Mouse (Mus musculus): ENCODE data around the gene Lefty2. TPM values are rescaled to one million over a fixed set of nuclear protein-coding genes. Genes with fewer than 3 reads are reported as not detected.

Gene Lefty2
- polyA plus RNA-seq (2012; rRNA removed) = not detected in 2 replicates

DNA sequence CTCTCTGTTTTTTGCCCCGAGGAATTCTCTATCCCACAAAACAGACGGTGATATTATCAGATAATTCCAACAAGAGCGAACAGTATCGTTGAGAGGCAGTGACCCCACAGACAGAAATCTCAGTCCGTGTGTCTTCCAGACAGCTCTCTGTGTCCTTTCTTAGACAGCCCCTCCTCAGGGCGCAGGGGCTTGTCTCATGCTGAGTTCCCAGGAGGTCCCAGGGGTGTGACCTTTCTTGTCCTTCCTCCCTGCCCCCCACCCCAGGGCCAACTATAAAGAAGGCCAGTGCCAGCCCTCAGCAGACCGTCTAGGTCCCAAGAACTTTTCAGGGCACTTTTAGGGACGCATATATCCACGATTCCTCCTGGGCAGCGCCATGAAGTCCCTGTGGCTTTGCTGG lies at the start of gene Lefty2:
Lefty2 (plus strand) TSS at position 301 of the 400 bp plus-strand sequence.
- Histone ChIP-seq H3K36me3 (ENCODE audit: control insufficient read depth, insufficient read depth, low read length) (no peaks in the 10 kb centered on the region), H3K27me3 (replicated peaks; ENCODE audit: control insufficient read depth, insufficient read depth, low read length) (no peaks in the 10 kb centered on the region), H3K27ac (ENCODE audit: insufficient read depth, low read depth, low read length) (no peak within 1 kb of the TSS), H3K4me3 (ENCODE audit: insufficient read depth, low read depth, low read length) (no peak within 1 kb of the TSS), H3K4me1 (ENCODE audit: control insufficient read depth, insufficient read depth, low read length) (no peaks in the 10 kb centered on the region)
- no peak for DNase-seq
- 66% methylated on average over 10 of the region's 10 CpGs for WGBS
- TF ChIP-seq POLR2A (IDR thresholded peaks at IDR 0.05; ENCODE audit: low read depth, low read length) (no peak), CTCF (conservative IDR thresholded peaks at IDR 0.05; ENCODE audit: insufficient read depth, insufficient read length, low read depth, low read length) (no peak)

GRCm38 (mm10) chr1:180848114-180848510 lies 44.8 kb upstream of the Lefty2 start:
- peaks cover 5% of the 10 kb centered on the region; the same call in 1 of the 2 replicates for H3K4me1 ChIP-seq (ENCODE audit: control insufficient read depth, insufficient read depth, low read length)
- no peaks in the 10 kb centered on the region for H3K27me3 ChIP-seq (replicated peaks; ENCODE audit: control insufficient read depth, insufficient read depth, low read length)
- H3K27ac ChIP-seq (ENCODE audit: insufficient read depth, low read depth, low read length) = peak overlapping the region; percentile 79
- 2% methylated on average over 9 of the region's 9 CpGs for WGBS
- no peak for TF ChIP-seq CTCF (conservative IDR thresholded peaks at IDR 0.05; ENCODE audit: insufficient read depth, insufficient read length, low read depth, low read length)
- no peak for TF ChIP-seq POLR2A (IDR thresholded peaks at IDR 0.05; ENCODE audit: low read depth, low read length)
- DNase-seq = peak; percentile 92
- no peaks in the 10 kb centered on the region for H3K36me3 ChIP-seq (ENCODE audit: control insufficient read depth, insufficient read depth, low read length)
- peak overlapping the region; percentile 32 for H3K4me3 ChIP-seq (ENCODE audit: insufficient read depth, low read depth, low read length)

GRCm38 (mm10) chr1:180848511-180849241 lies 44.2 kb upstream of the Lefty2 start:
- WGBS = 17% methylated on average over 11 of the region's 11 CpGs
- peak; percentile 68 for DNase-seq

GRCm38 (mm10) chr1:180849701-180850301 lies 43.1 kb upstream of the Lefty2 start:
- H3K4me3 ChIP-seq (ENCODE audit: insufficient read depth, low read depth, low read length) = no peak overlapping the region

More at GRCm38 (mm10) chr1:180848511-180849241, 44.2 kb upstream of the Lefty2 start:
- Histone ChIP-seq H3K4me3 (ENCODE audit: insufficient read depth, low read depth, low read length) (peak overlapping the region; percentile 16), H3K27ac (ENCODE audit: insufficient read depth, low read depth, low read length) (peak overlapping the region; percentile 79), H3K27me3 (replicated peaks; ENCODE audit: control insufficient read depth, insufficient read depth, low read length) (no peaks in the 10 kb centered on the region), H3K4me1 (ENCODE audit: control insufficient read depth, insufficient read depth, low read length) (peaks cover 5% of the 10 kb centered on the region; the same call in 1 of the 2 replicates), H3K36me3 (ENCODE audit: control insufficient read depth, insufficient read depth, low read length) (no peaks in the 10 kb centered on the region)
- no peak for TF ChIP-seq CTCF (conservative IDR thresholded peaks at IDR 0.05; ENCODE audit: insufficient read depth, insufficient read length, low read depth, low read length)
- no peak for TF ChIP-seq POLR2A (IDR thresholded peaks at IDR 0.05; ENCODE audit: low read depth, low read length)

DNA sequence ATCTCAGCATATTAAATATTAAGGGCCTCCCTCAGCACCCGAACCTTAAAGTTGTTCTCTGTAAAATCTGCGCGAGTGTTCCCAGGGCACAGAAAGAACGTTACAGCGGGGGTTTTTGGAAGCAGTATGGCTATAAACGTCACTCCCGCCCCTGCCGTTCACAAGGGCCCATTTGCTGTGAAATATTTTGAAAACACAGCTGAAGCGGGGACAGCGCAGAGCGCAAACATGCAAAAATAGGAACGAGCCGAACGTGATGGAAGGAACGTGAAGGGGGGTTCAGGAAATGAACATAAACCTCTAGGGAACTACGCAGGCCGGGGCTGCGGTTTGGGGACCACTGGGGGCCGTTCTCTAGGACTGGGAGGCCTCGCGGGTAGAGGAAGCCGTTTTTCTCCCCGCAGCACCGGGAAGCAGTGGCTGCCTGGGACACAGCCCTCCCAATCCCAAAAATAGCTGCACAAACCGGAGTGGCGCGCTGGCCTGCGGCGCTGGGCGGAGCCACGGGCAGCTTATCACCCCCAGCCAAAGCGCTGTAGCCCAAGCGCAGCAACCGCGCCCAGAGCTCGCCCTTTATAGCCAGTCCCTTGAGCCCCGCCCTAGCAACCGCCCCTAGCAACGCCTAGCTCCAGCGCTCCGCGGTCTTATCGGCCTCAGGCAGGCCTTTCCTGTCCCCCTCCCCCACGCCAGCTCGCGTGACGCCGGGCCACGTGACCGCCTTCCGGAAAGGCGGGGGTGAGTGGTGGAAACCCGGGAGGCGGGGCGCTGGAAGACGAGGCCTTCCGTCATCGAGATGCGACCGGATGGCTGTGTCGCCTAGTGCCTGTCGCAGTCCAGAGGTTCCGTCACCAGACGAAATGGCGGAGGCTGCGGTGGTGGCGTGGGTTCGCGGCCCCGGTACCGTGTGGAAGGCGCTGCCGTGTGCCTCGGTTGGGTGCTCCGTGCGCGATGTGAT lies 42.3 kb upstream of the Lefty2 start, which contains the start of gene Sde2:
Sde2 (plus strand) TSS at position 812 of the 955 bp plus-strand sequence.
- WGBS = under 1% methylated on average over 77 of the region's 77 CpGs
- DNase-seq = peak; percentile 100

More at GRCm38 (mm10) chr1:180849701-180850301, 43.1 kb upstream of the Lefty2 start:
- Histone ChIP-seq H3K27ac (ENCODE audit: insufficient read depth, low read depth, low read length) (peak overlapping the region; percentile 96), H3K4me1 (ENCODE audit: control insufficient read depth, insufficient read depth, low read length) (peaks cover 5% of the 10 kb centered on the region; the same call in 1 of the 2 replicates), H3K27me3 (replicated peaks; ENCODE audit: control insufficient read depth, insufficient read depth, low read length) (no peaks in the 10 kb centered on the region), H3K36me3 (ENCODE audit: control insufficient read depth, insufficient read depth, low read length) (no peaks in the 10 kb centered on the region)
- TF ChIP-seq POLR2A (IDR thresholded peaks at IDR 0.05; ENCODE audit: low read depth, low read length) (no peak), CTCF (conservative IDR thresholded peaks at IDR 0.05; ENCODE audit: insufficient read depth, insufficient read length, low read depth, low read length) (no peak)
- WGBS = 47% methylated on average over 11 of the region's 11 CpGs
- DNase-seq = peak; percentile 25

DNA sequence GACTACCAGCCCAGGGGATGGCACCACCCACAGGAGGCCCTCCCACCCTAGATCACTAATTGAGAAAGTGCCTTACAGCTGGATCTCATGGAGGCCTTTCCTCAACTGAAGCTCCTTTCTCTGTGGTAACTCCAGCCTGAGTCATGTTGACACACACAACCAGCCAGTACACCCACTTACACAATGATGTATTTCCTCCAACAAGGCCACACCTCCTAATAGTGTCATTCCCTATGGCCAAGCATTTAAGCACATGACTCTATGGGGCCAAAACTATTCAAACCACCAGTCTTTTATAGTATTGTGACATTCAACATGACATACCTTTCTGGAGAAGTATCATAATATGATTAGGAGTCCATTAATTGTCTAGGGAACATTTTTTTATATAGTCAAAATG lies 34.1 kb upstream of the Lefty2 start:
- TF ChIP-seq POLR2A (IDR thresholded peaks at IDR 0.05; ENCODE audit: low read depth, low read length) = no peak
- TF ChIP-seq CTCF (conservative IDR thresholded peaks at IDR 0.05; ENCODE audit: insufficient read depth, insufficient read length, low read depth, low read length) = no peak
- no peak for DNase-seq

More for the DNA sequence above, 42.3 kb upstream of the Lefty2 start, which contains the start of gene Sde2:
- Histone ChIP-seq H3K4me3 (ENCODE audit: insufficient read depth, low read depth, low read length) (peak within 1 kb of the TSS; percentile 78), H3K27ac (ENCODE audit: insufficient read depth, low read depth, low read length) (peak within 1 kb of the TSS; percentile 96), H3K27me3 (replicated peaks; ENCODE audit: control insufficient read depth, insufficient read depth, low read length) (no peaks in the 10 kb centered on the region), H3K36me3 (ENCODE audit: control insufficient read depth, insufficient read depth, low read length) (no peaks in the 10 kb centered on the region), H3K4me1 (ENCODE audit: control insufficient read depth, insufficient read depth, low read length) (peaks cover 5% of the 10 kb centered on the region; the same call in 1 of the 2 replicates)
- TF ChIP-seq CTCF (conservative IDR thresholded peaks at IDR 0.05; ENCODE audit: insufficient read depth, insufficient read length, low read depth, low read length) (no peak), POLR2A (IDR thresholded peaks at IDR 0.05; ENCODE audit: low read depth, low read length) (peak; percentile 98)

More for the DNA sequence above, 34.1 kb upstream of the Lefty2 start:
- H3K27me3 ChIP-seq (replicated peaks; ENCODE audit: control insufficient read depth, insufficient read depth, low read length) = no peaks in the 10 kb centered on the region
- H3K4me1 ChIP-seq (ENCODE audit: control insufficient read depth, insufficient read depth, low read length) = no peaks in the 10 kb centered on the region
- H3K27ac ChIP-seq (ENCODE audit: insufficient read depth, low read depth, low read length) = no peak overlapping the region
- peaks cover 4% of the 10 kb centered on the region for H3K36me3 ChIP-seq (ENCODE audit: control insufficient read depth, insufficient read depth, low read length)
- no peak overlapping the region for H3K4me3 ChIP-seq (ENCODE audit: insufficient read depth, low read depth, low read length)

All from kidney, adult 2 months (tissue).